Mouse (Mus musculus) kidney, embryonic 15.5 days (tissue): ENCODE measurements around the gene Arhgap28. TPM values are rescaled to one million over a fixed set of nuclear protein-coding genes. Genes with fewer than 3 reads are reported as not detected.
A peak's percentile ranks its signal among the peaks of the same experiment; 100 is the strongest.

Source experiments
- ATAC-seq: fragments of 200-750 bp; cut with Nextera tagmentation; replicated peaks from 2 replicates; pipeline ENCODE4 v1.8.0; 2017; ENCODE audit warnings: moderate TSS enrichment; ENCODE audit not compliant: low FRiP score
- H3K27ac ChIP-seq: fragments of 300-500 bp; sonication (generic); 2 replicates; pipeline ENCODE4 v1.5.1; 2015; ENCODE audit warnings: mild to moderate bottlenecking, inconsistent platforms
- H3K27me3 ChIP-seq: fragments of 300-500 bp; sonication (generic); 2 replicates; pipeline ENCODE4 v1.6.1; 2015; ENCODE audit warnings: inconsistent platforms
- H3K36me3 ChIP-seq: fragments of 300-500 bp; sonication (generic); 2 replicates; pipeline ENCODE4 v1.6.1; 2015; ENCODE audit warnings: inconsistent platforms
- H3K4me1 ChIP-seq: fragments of 300-500 bp; sonication (generic); 2 replicates; pipeline ENCODE4 v1.6.1; 2015; ENCODE audit warnings: inconsistent platforms
- H3K4me2 ChIP-seq: fragments of 300-500 bp; sonication (generic); 2 replicates; pipeline ENCODE4 v1.6.1; 2015; ENCODE audit warnings: moderate library complexity, mild to moderate bottlenecking, inconsistent platforms
- H3K4me3 ChIP-seq: fragments of 300-500 bp; sonication (generic); replicated peaks from 2 replicates; pipeline ENCODE4 v1.5.1; 2015; ENCODE audit warnings: mild to moderate bottlenecking, inconsistent platforms
- H3K9ac ChIP-seq: fragments of 300-500 bp; sonication (generic); 2 replicates; pipeline ENCODE4 v1.6.1; 2015; ENCODE audit warnings: mild to moderate bottlenecking, inconsistent platforms
- H3K9me3 ChIP-seq: fragments of 300-500 bp; sonication (generic); replicated peaks from 2 replicates; pipeline ENCODE4 v1.6.1; 2016; ENCODE audit warnings: inconsistent platforms
- WGBS: fragments of 180-500 bp; shearing (Covaris S2); methylation state at CpG from one replicate; pipeline ENCODE4 v1.1.7; 2015; ENCODE audit warnings: mixed read lengths; 5-methylcytosine and 5-hydroxymethylcytosine counted together
- polyA plus RNA-seq: library from polyadenylated mRNA; unstranded; fragments of >200 nt; fragmentation: Nextera tagmentation; extraction: Ambion mirVana; gene quantifications from 2 replicates; pipeline ENCODE4 v1.2.1, GENCODE M21; 2015

Gene Arhgap28
- polyA plus RNA-seq: 22.1 and 26.0 TPM in 2 replicates

GRCm38 (mm10) chr17:68003741-68004560 lies at the start of gene Arhgap28:
Arhgap28 (minus strand) TSS chr17:68004120.
- Histone ChIP-seq H3K9me3 (no peaks in the 10 kb centered on the region), H3K27ac (peak within 1 kb of the TSS; percentile 95), H3K4me1 (peaks cover 37% of the 10 kb centered on the region), H3K9ac (peak within 1 kb of the TSS; percentile 73), H3K4me3 (peak within 1 kb of the TSS; percentile 85), H3K36me3 (no peaks in the 10 kb centered on the region), H3K4me2 (peak within 1 kb of the TSS; percentile 77), H3K27me3 (no peaks in the 10 kb centered on the region)
- peak; percentile 96 for ATAC-seq
- under 1% methylated on average over 65 of the region's 65 CpGs for WGBS

DNA sequence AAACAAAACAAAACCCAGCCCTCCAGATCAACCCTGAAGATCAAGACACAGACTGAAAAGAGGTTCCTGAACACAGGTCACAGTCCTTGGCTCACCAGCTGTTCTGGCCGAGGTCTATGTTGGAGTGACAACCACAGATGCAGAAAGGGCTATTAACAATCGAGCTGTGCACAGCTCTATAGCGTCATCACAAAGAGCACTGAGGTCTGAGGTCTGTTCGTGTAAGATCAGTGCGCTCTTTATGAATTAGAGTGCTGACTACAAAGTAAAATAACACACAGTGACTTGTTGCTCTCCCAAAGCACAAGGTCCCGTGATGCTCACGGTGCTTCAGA lies 42.4 kb upstream of the Arhgap28 start:
- no peak overlapping the region for H3K27ac ChIP-seq
- ATAC-seq: no peak

DNA sequence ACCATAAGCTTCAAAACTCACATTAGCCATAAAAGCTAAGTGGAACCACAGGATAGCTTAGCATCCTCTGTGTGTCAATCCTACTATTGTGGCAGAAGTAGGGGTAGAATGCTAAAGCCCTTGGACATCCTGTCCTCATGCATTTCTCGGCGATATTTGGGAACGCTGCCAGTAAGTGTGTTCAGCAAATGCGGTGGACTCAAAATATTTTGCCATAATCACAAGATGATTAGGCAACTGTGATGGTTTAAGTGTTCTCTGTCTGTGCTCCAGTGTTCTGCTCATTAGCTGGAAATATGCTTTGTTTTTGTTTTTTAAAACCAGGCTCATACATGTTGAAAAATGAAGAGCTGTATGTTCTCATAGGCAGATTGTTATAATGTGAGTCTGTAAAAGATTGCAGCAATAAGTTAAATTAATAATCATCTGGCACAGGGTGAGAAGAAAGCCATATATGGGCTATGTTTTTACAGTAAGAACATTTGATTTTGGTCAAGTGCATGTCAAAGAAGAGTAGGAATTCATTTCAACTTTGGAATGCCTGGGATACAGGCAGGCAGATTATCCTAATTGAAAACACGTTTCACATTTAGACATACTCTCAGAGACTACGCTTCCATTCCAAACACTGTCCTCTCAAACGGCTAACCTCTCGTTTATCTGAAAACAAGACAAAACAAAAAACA lies 41.9 kb upstream of the Arhgap28 start:
- H3K27me3 ChIP-seq: peaks cover 7% of the 10 kb centered on the region; the same call in 1 of the 2 replicates
- H3K27ac ChIP-seq: no peak overlapping the region
- H3K9ac ChIP-seq: no peak overlapping the region
- H3K4me3 ChIP-seq: no peak overlapping the region
- H3K9me3 ChIP-seq: no peaks in the 10 kb centered on the region
- H3K4me2 ChIP-seq: no peak overlapping the region
- H3K36me3 ChIP-seq: no peaks in the 10 kb centered on the region
- 67% methylated on average over 8 of the region's 8 CpGs for WGBS
- H3K4me1 ChIP-seq: no peaks in the 10 kb centered on the region
- no peak for ATAC-seq

More for the DNA sequence above, 42.4 kb upstream of the Arhgap28 start:
- H3K9ac ChIP-seq: no peak overlapping the region
- H3K9me3 ChIP-seq: no peaks in the 10 kb centered on the region
- no peaks in the 10 kb centered on the region for H3K36me3 ChIP-seq
- no peak overlapping the region for H3K4me2 ChIP-seq
- no peak overlapping the region for H3K4me3 ChIP-seq
- H3K27me3 ChIP-seq: peaks cover 7% of the 10 kb centered on the region; the same call in 1 of the 2 replicates
- H3K4me1 ChIP-seq: no peaks in the 10 kb centered on the region
- 68% methylated on average over 7 of the region's 7 CpGs for WGBS

DNA sequence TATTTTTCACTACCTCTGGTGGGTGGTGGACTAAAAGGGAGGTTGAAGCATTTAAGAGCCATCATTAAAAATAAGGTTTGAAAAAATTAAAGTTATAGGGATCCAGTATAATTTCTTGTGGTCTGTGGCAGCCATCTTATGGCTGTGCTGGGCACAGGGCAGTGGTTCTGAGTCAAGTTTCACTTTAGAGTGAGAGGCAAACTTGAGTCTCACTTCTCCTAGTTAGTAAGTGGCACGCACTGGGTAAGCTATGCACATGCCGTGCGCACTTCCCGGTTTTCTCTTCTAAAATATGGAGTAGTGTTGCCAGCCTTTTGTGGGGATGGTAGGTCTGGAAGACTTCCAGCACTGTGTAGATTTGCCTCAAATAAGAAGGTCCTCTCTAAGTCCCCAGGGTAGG lies 38.5 kb upstream of the Arhgap28 start:
- 98% methylated on average over 4 of the region's 4 CpGs for WGBS
- Histone ChIP-seq H3K27me3 (0 out of 2 replicates have a peak, but pooled peaks cover 2% of the 10 kb centered on the region), H3K27ac (no peak overlapping the region), H3K4me2 (no peak overlapping the region), H3K36me3 (no peaks in the 10 kb centered on the region), H3K9ac (no peak overlapping the region), H3K4me1 (no peaks in the 10 kb centered on the region), H3K9me3 (no peaks in the 10 kb centered on the region), H3K4me3 (no peak overlapping the region)
- no peak for ATAC-seq

DNA sequence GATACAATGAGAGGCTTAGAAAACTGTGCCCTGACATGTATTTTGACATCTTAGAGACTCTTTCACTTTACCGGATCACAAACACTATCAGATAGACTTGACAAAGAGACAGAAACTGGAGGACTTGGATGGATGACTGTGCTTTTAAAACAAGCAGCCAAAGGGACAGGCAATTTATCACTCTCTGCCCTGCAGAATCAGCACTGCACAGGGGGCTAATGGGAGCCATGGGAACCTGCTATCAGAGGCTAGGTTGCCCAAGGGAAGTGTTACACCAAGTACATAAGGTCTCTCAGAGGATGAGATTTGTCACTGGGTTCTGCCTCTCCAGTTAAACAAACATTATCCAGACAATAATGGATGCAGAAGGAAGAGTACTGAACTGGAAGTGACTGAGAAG lies 33.1 kb upstream of the Arhgap28 start:
- Histone ChIP-seq H3K4me2 (no peak overlapping the region), H3K4me1 (no peaks in the 10 kb centered on the region), H3K36me3 (no peaks in the 10 kb centered on the region), H3K4me3 (no peak overlapping the region), H3K27me3 (no peaks in the 10 kb centered on the region), H3K9me3 (no peaks in the 10 kb centered on the region), H3K27ac (no peak overlapping the region), H3K9ac (no peak overlapping the region)
- ATAC-seq: no peak
- WGBS: 28% methylated on average over 1 of the region's 1 CpGs

DNA sequence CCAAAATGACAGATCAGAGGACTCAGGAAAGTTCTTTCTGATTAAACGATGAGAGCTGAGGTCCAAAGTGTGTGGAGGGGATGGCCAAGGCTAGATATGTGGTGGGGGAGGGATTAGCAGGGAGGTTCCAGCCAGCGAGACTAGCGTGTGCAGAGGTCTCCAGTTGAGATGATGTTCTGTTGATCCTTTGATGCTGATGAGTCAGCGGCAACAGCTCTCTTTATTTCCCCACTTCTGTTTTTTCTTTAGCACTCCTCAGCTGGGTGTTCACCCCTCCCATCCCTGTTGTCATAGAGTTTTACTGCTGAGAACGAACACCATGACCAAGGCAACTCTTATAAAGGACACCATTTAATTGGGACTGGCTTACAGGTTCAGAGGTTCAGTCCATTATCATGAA lies 25.6 kb upstream of the Arhgap28 start:
- WGBS: 79% methylated on average over 5 of the region's 5 CpGs
- no peak overlapping the region for H3K4me3 ChIP-seq
- no peak overlapping the region for H3K9ac ChIP-seq
- no peaks in the 10 kb centered on the region for H3K9me3 ChIP-seq
- no peak overlapping the region for H3K27ac ChIP-seq
- H3K4me2 ChIP-seq: no peak overlapping the region
- no peaks in the 10 kb centered on the region for H3K27me3 ChIP-seq
- no peak for ATAC-seq
- H3K4me1 ChIP-seq: no peaks in the 10 kb centered on the region
- H3K36me3 ChIP-seq: no peaks in the 10 kb centered on the region

- Histone ChIP-seq H3K9me3 (no peaks in the 10 kb centered on the region), H3K9ac (no peak overlapping the region)
- 94% methylated on average over 4 of the region's 4 CpGs for WGBS
These were observed 24.6 kb upstream of the Arhgap28 start for GRCm38 (mm10) chr17:68028519-68028918.

DNA sequence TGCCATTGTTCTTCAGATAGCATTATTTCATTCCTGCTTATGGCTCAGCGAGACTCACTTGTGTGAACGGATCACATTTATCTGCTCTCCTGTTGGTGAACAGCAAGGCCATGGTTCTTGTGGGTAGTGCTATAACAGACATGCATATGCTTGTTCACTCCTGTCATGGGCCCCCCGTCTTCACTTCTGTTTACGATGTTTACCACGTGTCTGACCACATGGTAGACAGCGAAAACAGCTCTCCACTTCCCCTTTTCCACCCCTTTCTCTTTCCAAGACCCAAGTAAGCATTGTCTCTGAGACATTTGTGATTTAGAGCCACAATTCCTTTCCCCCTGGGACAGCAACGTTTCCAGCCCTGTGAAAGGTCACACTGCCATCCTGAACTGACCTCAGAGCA lies 20.4 kb upstream of the Arhgap28 start:
- H3K36me3 ChIP-seq: no peaks in the 10 kb centered on the region
- H3K9ac ChIP-seq: no peak overlapping the region
- no peak overlapping the region for H3K4me2 ChIP-seq
- H3K4me1 ChIP-seq: peaks cover 6% of the 10 kb centered on the region
- ATAC-seq: no peak
- H3K4me3 ChIP-seq: no peak overlapping the region
- no peaks in the 10 kb centered on the region for H3K27me3 ChIP-seq
- 44% methylated on average over 7 of the region's 7 CpGs for WGBS
- no peaks in the 10 kb centered on the region for H3K9me3 ChIP-seq
- no peak overlapping the region for H3K27ac ChIP-seq

More at GRCm38 (mm10) chr17:68028519-68028918, 24.6 kb upstream of the Arhgap28 start:
- no peaks in the 10 kb centered on the region for H3K4me1 ChIP-seq
- H3K4me2 ChIP-seq: no peak overlapping the region
- no peaks in the 10 kb centered on the region for H3K27me3 ChIP-seq
- H3K36me3 ChIP-seq: no peaks in the 10 kb centered on the region
- H3K27ac ChIP-seq: no peak overlapping the region
- no peak overlapping the region for H3K4me3 ChIP-seq
- no peak for ATAC-seq

- H3K36me3 ChIP-seq: no peaks in the 10 kb centered on the region
- 41% methylated on average over 15 of the region's 15 CpGs for WGBS
- H3K27ac ChIP-seq: peak overlapping the region; percentile 41; the same call in 1 of the 2 replicates
- ATAC-seq: no peak
- no peak overlapping the region for H3K4me3 ChIP-seq
- H3K4me1 ChIP-seq: peaks cover 12% of the 10 kb centered on the region
- H3K4me2 ChIP-seq: peak overlapping the region; percentile 40
- no peaks in the 10 kb centered on the region for H3K27me3 ChIP-seq
- no peak overlapping the region for H3K9ac ChIP-seq
- no peaks in the 10 kb centered on the region for H3K9me3 ChIP-seq
These were observed 15.6 kb upstream of the Arhgap28 start for GRCm38 (mm10) chr17:68019466-68020065.

DNA sequence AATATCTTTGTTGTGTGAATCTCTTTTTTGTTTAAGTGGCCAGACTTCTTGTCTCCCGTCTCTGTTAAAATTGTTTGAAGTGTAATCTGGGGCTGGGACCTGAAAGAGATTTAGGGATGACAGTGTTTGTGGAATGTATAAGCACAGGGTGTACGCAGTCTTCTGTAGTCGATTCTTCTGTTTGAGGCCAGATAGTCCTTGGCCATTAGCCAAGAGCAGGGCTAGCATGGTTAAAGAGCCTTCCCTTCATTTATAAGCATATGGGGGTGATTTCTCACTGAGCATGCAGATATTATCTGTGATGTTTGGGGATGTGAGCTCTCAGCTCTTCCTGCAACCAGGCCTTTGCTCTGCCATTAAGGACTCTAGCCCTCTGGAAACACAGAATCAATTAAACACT lies 13.2 kb upstream of the Arhgap28 start:
- Histone ChIP-seq H3K27ac (no peak overlapping the region), H3K9me3 (no peaks in the 10 kb centered on the region), H3K4me3 (no peak overlapping the region), H3K9ac (no peak overlapping the region), H3K27me3 (no peaks in the 10 kb centered on the region), H3K4me2 (no peak overlapping the region), H3K4me1 (peaks cover 12% of the 10 kb centered on the region), H3K36me3 (no peaks in the 10 kb centered on the region)
- ATAC-seq: no peak
- 44% methylated on average over 3 of the region's 3 CpGs for WGBS

DNA sequence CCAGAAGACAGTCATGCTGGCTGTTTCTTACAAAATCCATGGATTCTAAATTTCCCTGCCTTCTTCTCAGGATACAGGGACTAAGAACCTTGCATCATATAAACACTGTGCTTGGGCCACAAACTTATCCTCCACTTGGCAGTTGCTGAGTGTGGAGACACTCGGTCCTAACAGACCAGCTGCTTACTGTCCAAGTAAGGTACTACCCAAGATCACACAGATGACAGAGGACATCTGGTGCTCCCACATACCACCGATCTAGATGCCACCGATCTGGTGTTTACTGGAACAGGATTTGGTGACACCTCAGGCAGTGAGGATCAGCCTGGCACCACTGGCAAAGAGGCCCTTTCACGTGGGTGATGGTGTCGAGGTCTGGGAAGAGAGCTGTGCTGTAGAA lies 7.7 kb upstream of the Arhgap28 start:
- Histone ChIP-seq H3K4me3 (no peak overlapping the region), H3K9ac (no peak overlapping the region), H3K27ac (no peak overlapping the region), H3K27me3 (no peaks in the 10 kb centered on the region), H3K4me2 (no peak overlapping the region), H3K36me3 (no peaks in the 10 kb centered on the region), H3K9me3 (0 out of 2 replicates have a peak, but pooled peaks cover 3% of the 10 kb centered on the region), H3K4me1 (no peaks in the 10 kb centered on the region)
- ATAC-seq: no peak
- 68% methylated on average over 5 of the region's 5 CpGs for WGBS

GRCm38 (mm10) chr17:68010041-68010440 lies 6.1 kb upstream of the Arhgap28 start:
- H3K4me3 ChIP-seq: no peak overlapping the region

More at GRCm38 (mm10) chr17:68010041-68010440, 6.1 kb upstream of the Arhgap28 start:
- Histone ChIP-seq H3K4me2 (no peak overlapping the region), H3K36me3 (no peaks in the 10 kb centered on the region), H3K9ac (no peak overlapping the region), H3K27ac (no peak overlapping the region), H3K9me3 (0 out of 2 replicates have a peak, but pooled peaks cover 3% of the 10 kb centered on the region), H3K27me3 (no peaks in the 10 kb centered on the region), H3K4me1 (peaks cover 6% of the 10 kb centered on the region)
- no peak for ATAC-seq
- WGBS: 97% methylated on average over 5 of the region's 5 CpGs
